Comparison of ENCODE assay signal across 22 mouse cellular contexts in genomic region chr19:42591534-42591933, GRCm38 (mm10). TPM values are rescaled to one million over a fixed set of nuclear protein-coding genes. Genes with fewer than 3 reads are reported as not detected.
DNase-seq lines count a peak whose midpoint lies in the region; ATAC-seq and TF ChIP-seq lines count a peak whose summit lies in the region.
"Had no signal": no experiment of that assay in that cellular context is flagged by ENCODE, and none has a peak within 500 bp of the region (broad histone marks: within the 10 kb centered on the region; RNA-seq: fewer than 3 reads in every experiment).

No protein-coding gene starts in this region.

- H3K27me3 ChIP-seq in hindbrain, embryonic 16.5 days (replicated peaks; ENCODE audit: control insufficient read depth, insufficient read depth, low read length), result no peaks in the 10 kb centered on the region
- H3K27me3 ChIP-seq in hindbrain, embryonic 12.5 days, result no peaks in the 10 kb centered on the region
- H3K27me3 ChIP-seq in stomach, postnatal 0 days (ENCODE audit: control insufficient read depth, insufficient read depth, low read length), result no peaks in the 10 kb centered on the region
- H3K27me3 ChIP-seq: hindbrain, embryonic 13.5 days; intestine, embryonic 15.5 days had no signal

- ATAC-seq in hindbrain, embryonic 16.5 days, result peak; percentile 48; the same call in 1 of the 2 replicates
- ATAC-seq in hindbrain, embryonic 12.5 days (ENCODE audit: low FRiP score), result no peak
- no peak for ATAC-seq in stomach, postnatal 0 days (ENCODE audit: low FRiP score, low TSS enrichment)
- ATAC-seq: activated CD4-positive, CD25-positive, alpha-beta regulatory T cell, adult 4 months; CD4-positive, CD25-positive, alpha-beta regulatory T cell, adult 4 months; forebrain, embryonic 14.5 days; forebrain, postnatal 0 days; intestine, embryonic 15.5 days had no signal

- no peak overlapping the region for H3K4me2 ChIP-seq in hindbrain, embryonic 16.5 days (ENCODE audit: low read length)
- no peak overlapping the region for H3K4me2 ChIP-seq in hindbrain, embryonic 12.5 days (replicated peaks)
- no peak overlapping the region for H3K4me2 ChIP-seq in stomach, postnatal 0 days (replicated peaks; ENCODE audit: low read depth)
- H3K4me2 ChIP-seq: heart, embryonic 11.5 days; hindbrain, embryonic 13.5 days; intestine, embryonic 15.5 days had no signal

- no peak for TF ChIP-seq CTCF in stomach, postnatal 0 days (IDR thresholded peaks at IDR 0.05; ENCODE audit: low read depth)

- no peaks in the 10 kb centered on the region for H3K36me3 ChIP-seq in hindbrain, embryonic 16.5 days (ENCODE audit: control insufficient read depth, insufficient read depth, low read length)
- peaks cover 15% of the 10 kb centered on the region; the same call in 1 of the 2 replicates for H3K36me3 ChIP-seq in hindbrain, embryonic 12.5 days
- H3K36me3 ChIP-seq in stomach, postnatal 0 days (ENCODE audit: control insufficient read depth, insufficient read depth, low read length), result 0 out of 2 replicates have a peak, but pooled peaks cover 6% of the 10 kb centered on the region

- 54% methylated on average over 14 of the region's 14 CpGs for WGBS in hindbrain, embryonic 16.5 days
- 54% methylated on average over 14 of the region's 14 CpGs for WGBS in hindbrain, embryonic 12.5 days
- 68% methylated on average over 14 of the region's 14 CpGs for WGBS in stomach, postnatal 0 days

- H3K4me3 ChIP-seq in hindbrain, embryonic 16.5 days (ENCODE audit: low read length), result no peak overlapping the region
- no peak overlapping the region for H3K4me3 ChIP-seq in hindbrain, embryonic 12.5 days
- H3K4me3 ChIP-seq in stomach, postnatal 0 days (ENCODE audit: low read depth, low read length), result no peak overlapping the region
- H3K4me3 ChIP-seq: gastrocnemius, adult 2 months; hindbrain, embryonic 13.5 days; intestine, embryonic 15.5 days had no signal

- H3K4me1 ChIP-seq in hindbrain, embryonic 16.5 days (ENCODE audit: control insufficient read depth, insufficient read depth, low read depth, low read length), result no peaks in the 10 kb centered on the region
- H3K4me1 ChIP-seq in hindbrain, embryonic 12.5 days, result no peaks in the 10 kb centered on the region
- no peaks in the 10 kb centered on the region for H3K4me1 ChIP-seq in stomach, postnatal 0 days (replicated peaks; ENCODE audit: control insufficient read depth, insufficient read depth)
- H3K4me1 ChIP-seq: hindbrain, embryonic 13.5 days had no signal

- intact Hi-C loops in left cerebral cortex, postnatal 4 days (cut with DNase I), result loop anchor here (5.0 to 10.0 kb wide), 2 partner anchors 151 to 803 kb away; no protein-coding TSS in a partner anchor

- H3K9ac ChIP-seq in hindbrain, embryonic 16.5 days (ENCODE audit: low read depth, low read length), result no peak overlapping the region
- H3K9ac ChIP-seq in hindbrain, embryonic 12.5 days, result no peak overlapping the region
- H3K9ac ChIP-seq in stomach, postnatal 0 days (ENCODE audit: low read length), result no peak overlapping the region
- H3K9ac ChIP-seq: forebrain, postnatal 0 days; hindbrain, embryonic 13.5 days; intestine, embryonic 15.5 days had no signal

- H3K27ac ChIP-seq in hindbrain, embryonic 16.5 days (ENCODE audit: low read depth, low read length), result no peak overlapping the region
- no peak overlapping the region for H3K27ac ChIP-seq in hindbrain, embryonic 12.5 days
- no peak overlapping the region for H3K27ac ChIP-seq in stomach, postnatal 0 days (replicated peaks)
- H3K27ac ChIP-seq: gastrocnemius, adult 2 months; hindbrain, embryonic 13.5 days; intestine, embryonic 15.5 days had no signal

- TF ChIP-seq EP300 in stomach, postnatal 0 days (optimal IDR thresholded peaks at IDR 0.05), result no peak

- no peaks in the 10 kb centered on the region for H3K9me3 ChIP-seq in hindbrain, embryonic 16.5 days (ENCODE audit: control insufficient read depth, low read length)
- no peaks in the 10 kb centered on the region for H3K9me3 ChIP-seq in hindbrain, embryonic 12.5 days (replicated peaks)
- H3K9me3 ChIP-seq in stomach, postnatal 0 days (ENCODE audit: control insufficient read depth, low read length), result no peaks in the 10 kb centered on the region
- H3K9me3 ChIP-seq: hindbrain, embryonic 13.5 days; intestine, embryonic 15.5 days had no signal

- peak; percentile 43 for DNase-seq in heart, adult 11 months
- no peak for DNase-seq in heart, adult 8-10 months (ENCODE audit: low spot score)
- DNase-seq in left cerebral cortex, postnatal 4 days, result peak; percentile 30
- no peak for DNase-seq in left cerebral cortex, adult 18-20 months (ENCODE audit: low spot score in 2 of 2)
- DNase-seq in stomach, postnatal 0 days (ENCODE audit: low spot score), result peak; percentile 10
- DNase-seq in right cerebral cortex, postnatal 4 days, result no peak
- DNase-seq: adrenal gland, adult 8-10 months; adrenal gland, postnatal 25 days; cerebellum, adult 11-12 months; cerebellum, adult 9-10 months; forebrain, postnatal 0 days; gastrocnemius, adult 2 months; gastrocnemius, postnatal 14 days; heart, adult 18-20 months had no signal

RNA-seq across cellular contexts. Expression of gene Loxl4, which starts 21.1 kb away (rescaled TPM):
- total RNA-seq in heart, adult 8-10 months (2022), result 1 to 10 TPM in 1 of 4 experiments, under 1 TPM in 3; 0.60 to 1.1 (median 0.81) TPM
- 0.15 and 0.34 TPM in 2 replicates for polyA plus RNA-seq in hindbrain, embryonic 16.5 days (2015; fragmentation: Nextera tagmentation; extraction: Ambion mirVana)
- 0.19 and 0.51 TPM in 2 replicates for polyA plus RNA-seq in hindbrain, embryonic 12.5 days (2016; fragmentation: Nextera tagmentation; extraction: Ambion mirVana)
- total RNA-seq in left cerebral cortex, postnatal 4 days (2021), result under 1 TPM; 0.12 to 0.60 TPM
- total RNA-seq in left cerebral cortex, adult 18-20 months (2021), result under 1 TPM; 0.28 to 0.30 TPM
- 2.2 and 3.1 TPM in 2 replicates for polyA plus RNA-seq in stomach, postnatal 0 days (2015; fragmentation: Nextera tagmentation; extraction: Ambion mirVana)

Comparison
In these comparisons a context has a peak if more than half of its experiments do, and no peak if none do; other contexts are left out.
1. DNase-seq: peak in heart, adult 11 months (single experiment), left cerebral cortex, postnatal 4 days (single experiment) and stomach, postnatal 0 days (single experiment); none in heart, adult 8-10 months (single experiment), left cerebral cortex, adult 18-20 months (0 of 2) and right cerebral cortex, postnatal 4 days (single experiment).